Mouse (Mus musculus): ENCODE data around the gene Zfp747. TPM values are rescaled to one million over a fixed set of nuclear protein-coding genes. Genes with fewer than 3 reads are reported as not detected.
"Not testable (repeated sequence)": the region's sequence is repeated elsewhere in the genome, so short reads cannot be mapped to it uniquely, and the experiment has no call there.

The Zfp747 gene
- 3.9 and 4.1 TPM in 2 replicates for polyA plus RNA-seq (2016; fragmentation: Nextera tagmentation; extraction: Ambion mirVana)

DNA sequence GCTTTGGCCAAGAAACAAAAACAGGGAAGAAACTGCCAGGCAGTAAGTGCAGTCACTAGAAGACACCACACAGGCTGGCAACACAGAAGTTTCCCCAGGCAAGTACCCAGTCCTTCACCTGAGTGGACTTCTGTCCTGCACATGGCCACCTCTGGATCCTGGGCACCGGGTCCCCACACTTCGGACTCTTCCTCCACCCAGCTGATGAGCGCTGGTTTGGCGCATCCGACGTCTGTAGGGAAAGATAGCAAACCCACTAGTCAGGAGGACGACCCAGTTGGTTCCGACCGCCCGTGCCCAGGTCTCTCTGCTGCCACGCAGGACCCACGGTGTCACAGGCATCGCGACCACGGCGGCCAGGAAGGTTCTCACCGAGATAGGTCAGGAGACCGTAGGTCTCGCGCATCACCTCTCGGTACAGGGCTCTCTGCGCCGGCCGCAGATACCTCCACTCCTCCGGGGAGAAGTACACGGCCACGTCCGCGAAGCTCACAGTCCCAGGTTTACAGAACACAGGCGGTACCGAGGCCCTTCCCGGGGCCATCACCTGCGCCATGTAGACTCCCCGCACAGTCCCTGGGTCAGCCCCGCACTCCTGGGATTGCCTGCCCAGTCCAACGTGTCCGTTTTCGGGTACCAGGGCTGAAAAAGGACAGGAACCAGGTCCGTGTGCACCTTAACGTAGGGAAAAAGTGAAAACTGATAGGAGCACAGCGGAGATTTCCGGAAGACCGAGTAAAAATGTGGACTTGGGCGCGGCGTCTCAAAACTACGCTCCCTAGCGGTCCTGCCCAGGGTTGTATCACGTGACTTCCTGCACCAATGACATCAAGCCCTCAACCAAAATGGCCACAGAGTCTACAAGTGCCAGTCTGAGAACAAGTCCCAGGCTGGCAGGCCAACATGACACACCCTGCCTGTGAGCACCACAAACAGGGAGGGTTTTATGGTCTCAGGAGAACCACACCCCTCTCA is at the start of gene Zfp747:
Gene Zfp747 (minus strand): TSS at position 780 of the 975 bp plus-strand sequence.
- not testable (repeated sequence) for H3K27me3 ChIP-seq (replicated peaks); H3K9me3 ChIP-seq (replicated peaks)
- H3K4me2 ChIP-seq, result peak within 1 kb of the TSS; percentile 87
- peak within 1 kb of the TSS; percentile 80 for H3K9ac ChIP-seq
- H3K4me3 ChIP-seq, result peak within 1 kb of the TSS; percentile 81
- peak; percentile 96 for ATAC-seq
- peaks cover 33% of the 10 kb centered on the region for H3K4me1 ChIP-seq
- 2% methylated on average over 49 of the region's 49 CpGs for WGBS (ENCODE audit: insufficient replicate concordance)
- peaks cover 16% of the 10 kb centered on the region for H3K36me3 ChIP-seq
- H3K27ac ChIP-seq, result peak within 1 kb of the TSS; percentile 84

DNA sequence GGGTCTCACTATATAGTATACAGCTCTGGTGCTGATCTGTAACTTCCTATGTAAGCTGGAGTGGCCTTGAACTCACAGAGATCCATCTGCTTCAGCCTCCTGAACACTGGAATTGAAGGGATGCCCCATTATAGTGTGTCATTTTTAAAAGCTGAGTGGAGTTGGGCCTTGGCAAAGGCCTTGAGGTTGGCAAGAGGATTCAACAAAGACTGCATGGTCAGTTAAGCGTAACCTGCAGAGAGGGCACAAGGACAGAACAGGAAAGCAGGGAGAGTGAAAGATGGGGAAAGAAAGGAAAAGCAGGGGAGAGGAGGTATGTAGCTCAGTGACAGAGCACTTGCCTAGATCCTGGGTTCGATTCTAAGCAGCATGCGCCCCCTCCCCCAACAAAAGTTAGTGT is 49.4 kb upstream of the Zfp747 start:
- ATAC-seq, result no peak
- Histone ChIP-seq H3K4me1 (peaks cover 22% of the 10 kb centered on the region), H3K4me3 (no peak overlapping the region), H3K4me2 (no peak overlapping the region), H3K27me3 (replicated peaks) (peaks cover 25% of the 10 kb centered on the region), H3K9ac (no peak overlapping the region), H3K27ac (no peak overlapping the region), H3K36me3 (no peaks in the 10 kb centered on the region), H3K9me3 (replicated peaks) (no peaks in the 10 kb centered on the region)
- WGBS (ENCODE audit: insufficient replicate concordance), result 72% methylated on average over 3 of the region's 3 CpGs

DNA sequence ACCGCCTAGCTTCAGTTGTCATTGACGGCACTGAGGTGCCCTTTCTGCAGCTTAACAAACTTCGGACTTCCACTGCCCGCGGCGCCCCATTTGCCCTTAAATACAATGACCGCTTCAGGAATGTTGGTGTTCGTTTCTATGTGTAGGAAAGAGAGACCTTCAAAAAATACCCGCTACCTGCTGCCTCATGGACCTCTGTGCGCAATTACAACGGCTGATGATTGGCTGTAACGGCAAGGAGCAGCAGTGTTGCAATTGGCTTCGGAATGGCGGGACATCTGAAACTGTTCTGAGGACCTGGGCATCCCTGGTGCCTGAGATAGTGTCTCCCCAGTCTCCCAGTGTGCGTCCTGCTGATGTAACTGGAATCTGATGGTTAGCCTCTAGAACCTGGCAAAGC is 46.4 kb upstream of the Zfp747 start:
- 1% methylated on average over 15 of the region's 15 CpGs for WGBS (ENCODE audit: insufficient replicate concordance)
- peak overlapping the region; percentile 86 for H3K9ac ChIP-seq

DNA sequence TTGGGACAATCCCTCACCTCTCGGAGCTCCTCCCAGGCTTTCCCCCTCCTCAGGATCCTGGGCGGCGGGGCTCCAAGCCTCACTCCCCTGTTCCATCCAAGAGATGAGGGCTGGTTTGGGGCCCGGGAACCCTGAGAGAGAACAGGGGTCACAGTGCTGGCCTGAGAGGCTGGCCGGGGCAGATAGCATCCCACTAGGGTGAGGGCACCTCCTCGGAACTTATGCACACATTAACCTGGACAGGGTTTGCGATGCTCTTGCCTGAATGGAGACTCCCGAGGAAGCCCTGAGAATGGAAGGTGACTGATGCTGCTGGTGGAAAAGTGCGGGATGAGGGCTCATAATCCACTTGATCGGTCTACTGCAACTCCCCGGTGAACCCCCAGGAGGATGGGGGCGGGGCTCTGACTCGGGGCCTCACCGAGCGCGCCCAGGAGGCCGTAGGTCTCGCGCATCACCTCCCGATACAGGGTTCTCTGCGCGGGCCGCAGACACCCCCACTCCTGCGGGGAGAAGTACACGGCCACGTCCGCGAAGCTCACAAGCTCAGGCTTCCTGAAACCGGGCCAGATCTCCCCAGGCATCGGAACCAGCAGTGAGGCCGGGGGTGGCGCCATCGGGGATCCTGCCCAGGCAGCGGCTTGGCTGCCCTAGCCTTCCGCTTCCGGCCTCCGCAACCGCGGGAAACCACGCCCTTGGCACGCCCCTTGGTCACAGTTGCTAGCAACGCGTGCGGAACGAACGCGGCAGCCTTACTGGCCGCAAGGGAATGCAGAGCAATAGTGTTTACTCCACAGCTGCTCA is 45.7 kb upstream of the Zfp747 start, which contains the start of gene Zfp688:
Gene Zfp688 (minus strand): TSS at position 681 of the 804 bp plus-strand sequence.
- peaks cover 14% of the 10 kb centered on the region for H3K36me3 ChIP-seq
- peaks cover 25% of the 10 kb centered on the region for H3K27me3 ChIP-seq (replicated peaks)
- peak within 1 kb of the TSS; percentile 88 for H3K4me3 ChIP-seq
- peak within 1 kb of the TSS; percentile 73 for H3K27ac ChIP-seq
- peak within 1 kb of the TSS; percentile 86 for H3K9ac ChIP-seq
- H3K4me1 ChIP-seq, result peaks cover 22% of the 10 kb centered on the region
- peak within 1 kb of the TSS; percentile 92 for H3K4me2 ChIP-seq
- no peaks in the 10 kb centered on the region for H3K9me3 ChIP-seq (replicated peaks)
- ATAC-seq, result peak; percentile 94
- WGBS (ENCODE audit: insufficient replicate concordance), result 1% methylated on average over 48 of the region's 48 CpGs

More for the DNA sequence above, 46.4 kb upstream of the Zfp747 start:
- peaks cover 25% of the 10 kb centered on the region for H3K27me3 ChIP-seq (replicated peaks)
- ATAC-seq, result peak; percentile 64
- no peak overlapping the region for H3K27ac ChIP-seq
- peaks cover 14% of the 10 kb centered on the region for H3K36me3 ChIP-seq
- H3K4me3 ChIP-seq, result peak overlapping the region; percentile 88
- H3K4me1 ChIP-seq, result peaks cover 22% of the 10 kb centered on the region
- no peaks in the 10 kb centered on the region for H3K9me3 ChIP-seq (replicated peaks)
- peak overlapping the region; percentile 92 for H3K4me2 ChIP-seq

DNA sequence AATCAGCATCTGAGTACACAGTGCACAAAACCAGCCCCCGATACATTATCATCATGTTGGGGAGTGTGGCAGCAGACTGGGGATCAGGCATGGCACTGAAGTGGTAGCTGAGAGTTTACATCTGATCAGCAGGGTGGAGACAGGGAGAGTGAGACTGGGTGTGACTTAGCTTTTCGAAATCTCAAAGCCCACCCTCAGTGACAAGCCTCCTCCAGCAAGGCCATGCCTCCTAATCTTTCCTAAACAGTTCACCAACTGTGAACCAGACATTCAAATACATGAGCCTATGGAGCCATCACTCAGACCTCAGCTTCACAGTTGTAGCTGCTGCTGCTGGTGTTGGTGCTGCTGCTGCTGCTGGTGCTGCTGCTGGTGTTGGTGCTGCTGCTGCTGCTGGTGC is 35.6 kb upstream of the Zfp747 start:
- H3K9me3 ChIP-seq (replicated peaks), result no peaks in the 10 kb centered on the region
- 52% methylated on average over 2 of the region's 2 CpGs for WGBS (ENCODE audit: insufficient replicate concordance)
- H3K27ac ChIP-seq, result no peak overlapping the region
- 0 out of 2 replicates have a peak, but pooled peaks have one; percentile 27 for ATAC-seq
- H3K4me3 ChIP-seq, result no peak overlapping the region
- peaks cover 10% of the 10 kb centered on the region for H3K4me1 ChIP-seq
- no peaks in the 10 kb centered on the region for H3K36me3 ChIP-seq
- H3K27me3 ChIP-seq (replicated peaks), result no peaks in the 10 kb centered on the region
- no peak overlapping the region for H3K4me2 ChIP-seq
- no peak overlapping the region for H3K9ac ChIP-seq

DNA sequence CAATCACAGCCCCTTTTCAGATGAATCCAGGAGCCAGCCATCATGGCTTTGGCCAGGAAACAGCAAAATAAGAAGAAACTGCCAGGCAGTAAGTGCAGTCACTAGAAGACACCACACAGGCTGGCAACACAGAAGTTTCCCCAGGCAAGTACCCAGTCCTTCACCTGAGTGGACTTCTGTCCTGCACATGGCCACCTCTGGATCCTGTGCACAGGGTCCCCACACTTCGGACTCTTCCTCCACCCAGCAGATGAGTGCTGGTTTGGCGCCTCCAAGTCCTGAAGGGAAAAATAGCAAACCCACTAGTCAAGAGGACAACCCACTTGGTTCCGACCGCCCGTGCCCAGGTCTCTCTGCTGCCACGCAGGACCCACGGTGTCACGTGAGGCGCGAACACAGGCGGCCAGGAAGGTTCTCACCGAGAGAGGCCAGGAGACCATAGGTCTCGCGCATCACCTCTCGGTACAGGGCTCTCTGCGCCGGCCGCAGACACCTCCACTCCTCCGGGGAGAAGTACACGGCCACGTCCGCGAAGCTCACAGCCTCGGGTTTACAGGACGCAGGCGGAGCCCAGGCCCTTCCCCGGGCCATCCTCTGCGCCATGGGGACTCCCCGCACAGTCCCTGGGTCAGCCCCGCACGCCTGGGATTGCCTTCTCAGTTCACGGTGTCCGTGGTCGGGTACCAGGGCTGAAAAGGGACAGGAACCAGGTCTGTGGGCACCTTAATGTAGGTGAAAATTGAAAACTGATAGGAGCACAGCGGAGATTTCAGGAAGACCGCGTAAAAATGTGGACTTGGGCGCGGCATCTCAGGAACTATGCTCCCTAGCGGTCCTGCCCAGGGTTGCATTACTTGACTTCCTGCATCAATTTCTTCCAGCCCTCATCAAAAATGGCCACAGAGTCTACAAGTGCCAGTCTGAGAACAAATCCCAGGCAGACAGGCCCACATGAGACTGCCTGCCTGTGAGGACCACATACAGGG is 30.4 kb upstream of the Zfp747 start, which contains the start of gene Zfp764:
Gene Zfp764 (minus strand): TSS at position 821 of the 986 bp plus-strand sequence.
- H3K36me3 ChIP-seq; H3K27me3 ChIP-seq (replicated peaks); H3K9me3 ChIP-seq (replicated peaks): not testable (repeated sequence)
- H3K4me2 ChIP-seq, result peak within 1 kb of the TSS; percentile 92
- peak; percentile 77 for ATAC-seq
- 5% methylated on average over 40 of the region's 40 CpGs for WGBS (ENCODE audit: insufficient replicate concordance)
- H3K4me1 ChIP-seq, result peaks cover 13% of the 10 kb centered on the region; the same call in 1 of the 2 replicates
- H3K4me3 ChIP-seq, result peak within 1 kb of the TSS; percentile 66
- H3K9ac ChIP-seq, result peak within 1 kb of the TSS; percentile 72
- peak within 1 kb of the TSS; percentile 36; the same call in 1 of the 2 replicates for H3K27ac ChIP-seq

DNA sequence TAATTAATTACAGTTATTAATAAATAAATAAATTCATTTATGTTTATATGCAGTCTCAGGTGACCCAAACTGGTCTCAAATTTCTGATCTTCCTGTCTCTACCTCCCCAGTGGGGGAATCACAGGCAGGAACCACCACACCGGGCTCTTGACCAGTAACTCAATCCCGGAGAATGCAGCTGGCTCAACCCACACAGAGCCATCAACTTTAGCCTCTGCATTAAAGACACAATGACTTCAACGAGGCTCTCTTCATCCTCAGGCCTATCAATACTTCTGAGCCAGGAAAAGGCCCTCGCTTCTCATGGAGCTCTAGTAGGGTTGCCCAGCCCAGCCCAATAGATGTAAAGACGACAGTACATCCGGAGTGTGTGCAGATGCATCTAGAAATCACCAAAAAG is 28.3 kb upstream of the Zfp747 start:
- peaks cover 29% of the 10 kb centered on the region for H3K4me1 ChIP-seq
- not testable (repeated sequence) for ATAC-seq; H3K9me3 ChIP-seq (replicated peaks); H3K4me3 ChIP-seq; H3K27me3 ChIP-seq (replicated peaks); H3K27ac ChIP-seq; H3K9ac ChIP-seq; H3K4me2 ChIP-seq; H3K36me3 ChIP-seq
- 77% methylated on average over 6 of the region's 6 CpGs for WGBS (ENCODE audit: insufficient replicate concordance)

DNA sequence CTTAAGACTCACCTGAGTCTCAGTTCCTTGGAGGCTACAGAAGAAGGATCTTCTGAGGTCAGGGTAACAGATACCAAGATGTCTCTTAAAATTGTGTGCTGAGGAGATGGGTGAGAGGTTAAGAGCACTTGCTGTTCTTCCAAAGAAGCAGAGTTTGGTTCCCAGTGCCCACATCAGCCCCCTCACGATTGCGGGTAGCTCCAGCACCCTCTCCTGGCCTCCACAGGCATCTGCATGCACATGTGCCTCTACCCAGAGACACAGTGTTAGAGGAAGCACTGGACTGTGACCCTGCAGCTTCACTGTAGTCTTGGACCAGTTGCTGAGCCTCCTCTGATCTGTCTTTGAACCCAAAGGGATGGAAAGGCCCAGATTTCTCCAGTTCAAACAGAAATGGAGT is 27.1 kb upstream of the Zfp747 start:
- Histone ChIP-seq H3K4me2 (no peak overlapping the region), H3K27ac (no peak overlapping the region), H3K4me3 (no peak overlapping the region), H3K36me3 (peaks cover 7% of the 10 kb centered on the region), H3K9me3 (replicated peaks) (no peaks in the 10 kb centered on the region), H3K4me1 (peaks cover 29% of the 10 kb centered on the region), H3K9ac (no peak overlapping the region), H3K27me3 (replicated peaks) (peaks cover 1% of the 10 kb centered on the region; the same call in 1 of the 2 replicates)
- no peak for ATAC-seq
- WGBS (ENCODE audit: insufficient replicate concordance), result 33% methylated on average over 2 of the region's 2 CpGs

DNA sequence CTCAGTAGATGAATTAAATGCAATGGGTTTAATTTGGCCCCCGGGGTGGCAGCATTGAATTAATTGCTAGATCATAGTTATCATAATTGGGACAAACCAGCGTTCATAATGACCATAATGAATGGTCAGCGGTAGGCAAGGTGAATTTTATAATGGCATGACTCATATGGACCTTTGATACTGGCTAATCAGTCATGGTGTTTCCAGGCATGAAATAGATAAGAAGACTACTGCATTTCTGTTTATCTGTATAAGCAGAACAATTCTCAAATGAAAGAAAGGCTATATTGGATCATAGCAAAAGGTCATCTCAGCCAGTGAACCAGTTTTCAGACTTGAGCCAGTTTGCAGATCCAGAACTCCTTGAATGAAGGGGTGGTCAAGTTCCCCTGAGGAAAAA is 24.5 kb upstream of the Zfp747 start:
- 47% methylated on average over 3 of the region's 3 CpGs for whole genome bisulfite sequencing (ENCODE audit: insufficient replicate concordance)
- ATAC-seq, result no peak

DNA sequence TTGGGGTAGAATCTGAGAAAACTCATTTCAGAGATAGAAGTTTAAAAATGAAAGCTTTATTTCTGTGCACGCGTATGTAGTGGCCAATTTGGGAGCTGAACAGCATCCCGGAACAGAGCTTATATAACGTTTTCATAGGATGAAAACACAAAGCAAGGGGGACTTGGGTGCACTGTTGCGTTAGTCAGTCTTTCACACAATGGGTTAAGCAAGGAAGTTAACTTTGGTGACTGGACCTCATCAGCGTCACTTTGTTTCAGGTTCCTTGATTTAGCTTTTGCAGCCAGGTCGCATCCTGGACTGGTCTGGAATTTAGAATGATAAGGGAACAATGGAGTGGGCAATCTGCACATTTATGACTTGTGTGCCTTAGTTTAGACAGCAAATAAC is 18.1 kb upstream of the Zfp747 start:
- H3K4me1 ChIP-seq, result peaks cover 29% of the 10 kb centered on the region
- H3K4me3 ChIP-seq, result peak overlapping the region; percentile 74
- H3K27me3 ChIP-seq (replicated peaks), result peaks cover 18% of the 10 kb centered on the region
- H3K36me3 ChIP-seq, result peaks cover 12% of the 10 kb centered on the region
- H3K27ac ChIP-seq, result 0 out of 2 replicates have a peak overlapping the region, but pooled peaks have one; percentile 16
- H3K4me2 ChIP-seq, result peak overlapping the region; percentile 90
- no peaks in the 10 kb centered on the region for H3K9me3 ChIP-seq (replicated peaks)
- 18% methylated on average over 7 of the region's 7 CpGs for WGBS (ENCODE audit: insufficient replicate concordance)
- no peak; the same call in 1 of the 2 replicates for ATAC-seq
- H3K9ac ChIP-seq, result peak overlapping the region; percentile 80

More for the DNA sequence above, 24.5 kb upstream of the Zfp747 start:
- Histone ChIP-seq H3K27me3 (replicated peaks) (peaks cover 18% of the 10 kb centered on the region), H3K4me2 (no peak overlapping the region), H3K36me3 (peaks cover 7% of the 10 kb centered on the region), H3K4me3 (no peak overlapping the region), H3K27ac (no peak overlapping the region), H3K9ac (no peak overlapping the region), H3K4me1 (peaks cover 16% of the 10 kb centered on the region), H3K9me3 (replicated peaks) (no peaks in the 10 kb centered on the region)

All from liver, embryonic 12.5 days (tissue).